Mouse (Mus musculus): ENCODE data around the gene Ptpn11.

DNA sequence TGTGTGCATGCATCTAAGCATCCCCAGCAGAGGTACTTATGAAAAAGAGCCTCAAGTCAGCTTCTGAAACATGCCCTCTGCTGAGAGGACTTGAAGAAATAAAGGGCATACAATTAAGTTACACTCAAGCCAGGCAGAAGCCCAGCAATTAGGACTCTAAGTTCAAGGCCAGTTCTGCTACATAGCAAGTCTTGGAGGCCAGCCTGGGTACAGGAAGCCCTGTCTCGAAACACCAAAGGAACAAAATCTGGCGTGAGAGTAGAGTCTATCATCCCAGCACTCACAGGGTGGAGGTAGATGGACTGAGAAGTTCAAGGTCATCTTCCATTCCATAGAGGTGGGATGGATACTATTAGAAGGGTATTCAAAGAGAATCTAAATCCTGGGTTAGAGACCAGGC is 6.8 kb downstream of the Ptpn11 start:
- TF ChIP-seq CTCF (IDR thresholded peaks at IDR 0.05; ENCODE audit: control insufficient read depth, insufficient read depth, insufficient read length) (no peak), MYOD1 (IDR thresholded peaks at IDR 0.05; ENCODE audit: control insufficient read depth, insufficient read length, low read depth) (no peak), MYOG (IDR thresholded peaks at IDR 0.05; ENCODE audit: control insufficient read depth, extremely low read depth, insufficient read length) (no peak), MAX (IDR thresholded peaks at IDR 0.05) (no peak), USF1 (IDR thresholded peaks at IDR 0.05; ENCODE audit: low read depth) (no peak), FOSL1 (IDR thresholded peaks at IDR 0.05; ENCODE audit: insufficient read depth, low read length, poor library complexity, severe bottlenecking) (no peak)
